Mouse (Mus musculus): ENCODE data around the gene Entpd7.

Gene Entpd7

GRCm38 (mm10) chr19:43723501-43723900 lies 34.0 kb downstream of the Entpd7 start:
- DNase-seq (ENCODE audit: low read depth, low spot score) = no peak

- DNase-seq (ENCODE audit: low read depth, low spot score) = no peak
Observed at GRCm38 (mm10) chr19:43724194-43724593, 34.7 kb downstream of the Entpd7 start.

GRCm38 (mm10) chr19:43724821-43725220 lies 35.3 kb downstream of the Entpd7 start:
- DNase-seq (ENCODE audit: low read depth, low spot score) = no peak

- no peak for DNase-seq (ENCODE audit: low read depth, low spot score)
Observed at GRCm38 (mm10) chr19:43726510-43727146, 37.2 kb downstream of the Entpd7 start.

GRCm38 (mm10) chr19:43729296-43730036 lies 40.0 kb downstream of the Entpd7 start:
- DNase-seq (ENCODE audit: low read depth, low spot score) = no peak

- DNase-seq (ENCODE audit: low read depth, low spot score) = no peak
Observed at GRCm38 (mm10) chr19:43730037-43730428, 40.6 kb downstream of the Entpd7 start.

GRCm38 (mm10) chr19:43731157-43731556 lies 41.7 kb downstream of the Entpd7 start:
- DNase-seq (ENCODE audit: low read depth, low spot score) = peak; percentile 25

- DNase-seq (ENCODE audit: low read depth, low spot score) = peak; percentile 59
Observed at GRCm38 (mm10) chr19:43738409-43738808, 48.9 kb downstream of the Entpd7 start.

GRCm38 (mm10) chr19:43743401-43743800 lies 53.9 kb downstream of the Entpd7 start:
- no peak for DNase-seq (ENCODE audit: low read depth, low spot score)

GRCm38 (mm10) chr19:43745740-43746139 lies 56.3 kb downstream of the Entpd7 start:
- DNase-seq (ENCODE audit: low read depth, low spot score) = no peak

- DNase-seq (ENCODE audit: low read depth, low spot score) = peak; percentile 25
Observed at GRCm38 (mm10) chr19:43747877-43748276, 58.4 kb downstream of the Entpd7 start.

- DNase-seq (ENCODE audit: low read depth, low spot score) = no peak
Observed at GRCm38 (mm10) chr19:43750008-43750407, 60.5 kb downstream of the Entpd7 start.

- peak; percentile 99 for DNase-seq (ENCODE audit: low read depth, low spot score)
Observed at GRCm38 (mm10) chr19:43752489-43753225, 63.2 kb downstream of the Entpd7 start, which contains the start of the genes Cutc and Cox15. Gene Cutc, plus strand, starts transcription at chr19:43752996. Gene Cox15, minus strand, starts transcription at chr19:43753000.

- peak; percentile 92 for DNase-seq (ENCODE audit: low read depth, low spot score)
Observed at GRCm38 (mm10) chr19:43753226-43753835, 63.9 kb downstream of the Entpd7 start.

- DNase-seq (ENCODE audit: low read depth, low spot score) = no peak
Observed at GRCm38 (mm10) chr19:43754237-43754636, 64.8 kb downstream of the Entpd7 start.

- no peak for DNase-seq (ENCODE audit: low read depth, low spot score)
Observed at GRCm38 (mm10) chr19:43754872-43755271, 65.4 kb downstream of the Entpd7 start.

- peak; percentile 88 for DNase-seq (ENCODE audit: low read depth, low spot score)
Observed at GRCm38 (mm10) chr19:43760504-43760903, 71.0 kb downstream of the Entpd7 start.

- DNase-seq (ENCODE audit: low read depth, low spot score) = no peak
Observed at GRCm38 (mm10) chr19:43761543-43762256, 72.2 kb downstream of the Entpd7 start.

- DNase-seq (ENCODE audit: low read depth, low spot score) = no peak
Observed at GRCm38 (mm10) chr19:43762410-43762809, 72.9 kb downstream of the Entpd7 start.

GRCm38 (mm10) chr19:43766451-43766850 lies 77.0 kb downstream of the Entpd7 start:
- DNase-seq (ENCODE audit: low read depth, low spot score) = no peak

All from brain, adult 2 months (tissue).